Mouse (Mus musculus) testis, postnatal 10 days (tissue): ENCODE results near the gene Cd28.
"Not testable (repeated sequence)": the region's sequence is repeated elsewhere in the genome, so short reads cannot be mapped to it uniquely, and the experiment has no call there.

ENCODE experiments used
- DNase-seq: peaks from one replicate; pipeline ENCODE4 v3.0.0; 2021; ENCODE audit warnings: low spot score

Gene Cd28

DNA sequence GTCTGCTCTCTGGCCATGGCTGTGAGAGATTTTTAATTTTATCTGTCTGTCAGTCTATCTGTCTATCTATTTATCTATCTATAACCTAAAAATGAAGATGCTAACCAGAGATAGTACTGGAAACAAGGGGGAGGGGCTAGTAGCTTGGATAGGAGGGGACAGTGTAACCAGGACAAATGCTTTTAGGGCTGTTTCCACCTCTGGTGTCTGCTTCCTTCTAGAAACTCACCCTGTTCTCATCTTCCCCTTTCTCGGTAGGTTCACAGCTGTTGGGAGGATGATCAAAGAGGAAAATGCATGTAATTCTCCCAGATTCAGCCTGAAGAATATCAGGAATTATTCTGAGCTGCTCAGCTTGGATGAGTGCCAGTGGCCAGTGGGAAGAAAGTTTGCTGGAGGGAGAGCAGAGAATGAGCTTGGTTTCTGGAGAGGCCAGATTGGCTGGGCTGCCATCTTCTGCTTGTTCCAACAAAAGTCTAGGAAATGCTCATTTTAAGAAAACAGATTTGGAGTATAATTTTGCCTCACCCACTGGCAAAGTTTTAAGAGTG is 83.3 kb downstream of the Cd28 start:
- DNase-seq, result peak; percentile 44

DNA sequence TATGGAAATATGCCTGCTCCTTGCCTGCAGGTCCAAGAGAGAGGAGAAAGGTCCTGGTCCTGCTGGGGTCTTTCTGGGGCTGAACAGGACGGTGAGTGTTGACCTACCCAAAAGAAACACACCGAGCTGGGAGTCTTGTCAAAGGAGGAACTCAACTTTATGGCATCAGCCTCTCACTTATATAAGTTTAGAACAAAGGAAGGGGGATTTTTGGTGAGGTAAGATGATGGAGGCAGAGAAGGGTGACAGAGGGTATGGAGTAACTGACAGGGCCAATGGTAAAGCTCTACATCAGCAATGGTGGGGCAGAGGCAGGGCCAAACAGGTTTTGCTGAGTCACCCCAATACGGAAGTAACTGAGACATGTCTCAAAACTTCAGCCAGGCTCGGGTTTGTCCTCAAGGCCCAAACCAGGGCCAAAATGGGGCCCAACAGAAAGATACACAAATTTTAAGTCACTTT is 84.6 kb downstream of the Cd28 start:
- no peak for DNase-seq

DNA sequence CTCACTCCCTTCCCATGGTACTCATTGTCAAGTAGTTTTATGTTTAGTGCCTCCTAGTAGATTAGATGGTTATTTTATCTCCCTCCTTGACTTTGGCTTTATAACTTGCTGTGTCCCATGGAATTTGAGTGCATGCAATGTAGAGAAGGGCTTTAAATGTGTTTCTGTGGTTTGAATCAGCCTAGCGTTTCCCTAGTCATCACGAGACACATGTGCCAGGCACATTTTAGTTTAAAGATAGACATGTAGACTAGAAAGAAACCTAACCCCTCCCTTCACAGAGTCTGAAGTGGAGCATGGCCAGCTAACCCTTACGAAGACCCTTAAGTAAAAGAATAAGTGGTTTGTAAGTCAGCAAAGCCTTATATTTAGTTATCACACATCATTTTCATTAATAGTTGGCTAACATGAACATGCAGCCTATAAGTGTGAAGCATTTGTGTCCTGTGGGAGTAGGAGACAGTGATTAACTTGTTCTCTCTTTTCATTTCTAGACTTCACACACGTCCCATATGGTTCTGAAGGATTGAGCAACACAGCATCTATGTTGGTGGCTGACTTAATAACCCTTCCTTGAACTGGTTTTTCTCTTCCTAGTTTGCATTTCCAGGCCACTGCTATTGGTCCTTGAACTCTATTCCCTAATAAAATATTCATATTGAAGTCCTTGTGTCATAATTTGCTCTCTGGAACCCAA is 86.7 kb downstream of the Cd28 start:
- no peak for DNase-seq

DNA sequence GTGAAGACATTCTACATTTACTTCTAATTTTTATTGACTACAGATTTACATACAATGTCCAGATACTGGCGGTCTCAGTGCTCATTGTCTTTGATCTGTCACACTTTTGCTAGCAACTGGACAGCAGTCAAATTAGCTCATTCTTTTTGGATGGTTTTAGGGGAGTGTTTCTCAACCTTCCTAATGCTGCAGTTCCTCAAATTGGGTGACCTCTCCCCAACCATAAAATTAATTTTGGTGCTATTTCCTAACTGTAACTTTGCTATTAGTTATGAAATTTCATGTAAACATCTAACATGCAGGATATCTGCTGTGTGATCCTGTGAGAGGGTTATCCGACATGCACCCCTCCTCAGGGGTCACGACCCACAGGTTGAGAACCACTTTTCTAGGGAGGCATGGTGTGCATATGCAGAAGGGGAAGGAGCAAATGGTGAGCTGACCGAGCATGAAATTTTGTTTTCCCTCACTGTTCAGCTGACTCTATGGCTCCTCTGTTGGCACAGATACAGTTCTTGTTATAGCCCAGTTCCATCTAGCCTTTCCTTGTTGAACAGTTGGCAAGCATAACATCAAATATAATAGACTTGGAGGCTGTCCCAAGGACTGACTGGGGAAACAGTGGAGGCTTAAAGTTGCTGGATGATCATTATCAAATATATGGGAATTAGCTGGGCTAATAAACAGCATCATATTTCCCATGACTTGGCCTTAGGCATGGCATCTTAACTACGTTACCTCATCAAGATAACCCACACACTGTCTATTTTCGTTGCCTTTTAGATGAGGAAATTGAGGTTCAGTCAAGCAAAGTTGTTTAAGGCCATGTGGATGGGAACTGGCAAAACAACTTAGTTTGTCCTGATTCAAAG is 87.5 kb downstream of the Cd28 start:
- no peak for DNase-seq

DNA sequence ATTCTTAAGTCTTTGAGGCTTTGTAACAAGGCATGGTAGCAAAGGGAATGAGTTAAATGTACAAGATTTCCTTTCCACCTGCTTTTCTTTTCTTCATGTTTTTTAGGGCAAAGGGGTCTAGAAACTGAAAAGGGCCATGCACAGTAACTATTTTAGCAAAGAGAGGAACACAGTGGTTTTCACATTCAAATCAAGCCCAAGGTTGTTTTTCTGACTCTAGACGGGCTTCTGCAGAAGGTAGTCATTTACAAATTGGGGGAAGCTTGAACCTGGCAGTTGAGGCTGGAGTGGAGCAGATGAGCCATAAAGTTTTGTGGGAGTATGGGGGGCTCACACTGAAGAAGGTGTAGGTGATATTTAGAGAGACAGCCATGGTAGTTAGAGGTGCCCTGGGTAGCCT is 88.6 kb downstream of the Cd28 start:
- DNase-seq, result no peak

DNA sequence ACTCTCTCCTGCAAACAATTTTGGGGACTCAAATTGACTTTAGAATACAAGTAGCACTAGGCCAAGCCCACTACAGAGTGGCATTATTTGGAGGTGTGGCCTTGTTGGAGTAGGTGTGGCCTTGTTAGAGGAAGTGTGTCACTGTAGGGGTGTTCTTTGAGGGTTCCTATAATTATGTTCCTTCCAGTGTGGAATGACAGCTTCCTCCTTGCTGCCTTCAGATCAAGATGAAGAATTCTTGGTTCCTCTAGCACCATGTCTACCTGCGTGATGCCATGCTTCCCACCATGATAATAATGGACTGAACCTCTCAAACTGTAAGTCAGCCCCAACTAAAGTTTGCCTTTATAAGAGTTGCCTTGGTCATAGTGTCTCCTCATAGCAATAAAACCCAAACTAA is 91.1 kb downstream of the Cd28 start:
- DNase-seq, result no peak

DNA sequence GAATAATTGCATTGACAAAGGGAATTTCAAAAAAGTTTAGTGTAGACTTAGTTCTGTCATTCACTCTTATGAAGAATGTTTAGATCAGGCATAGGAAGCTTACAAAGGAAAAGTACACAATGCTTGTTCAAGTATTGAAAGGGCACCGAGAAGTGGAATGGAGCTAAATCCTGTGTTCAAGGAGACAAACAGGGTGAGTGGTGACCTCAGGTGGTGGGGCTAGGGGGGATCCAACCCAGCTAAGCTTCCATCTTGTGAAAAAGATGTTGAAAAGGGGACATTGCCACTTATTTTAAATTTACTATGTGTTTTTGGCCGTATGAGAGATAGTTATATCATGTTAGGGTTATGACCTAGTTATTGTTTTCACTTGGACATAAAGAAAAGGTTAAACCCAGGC is 91.9 kb downstream of the Cd28 start:
- no peak for DNase-seq

DNA sequence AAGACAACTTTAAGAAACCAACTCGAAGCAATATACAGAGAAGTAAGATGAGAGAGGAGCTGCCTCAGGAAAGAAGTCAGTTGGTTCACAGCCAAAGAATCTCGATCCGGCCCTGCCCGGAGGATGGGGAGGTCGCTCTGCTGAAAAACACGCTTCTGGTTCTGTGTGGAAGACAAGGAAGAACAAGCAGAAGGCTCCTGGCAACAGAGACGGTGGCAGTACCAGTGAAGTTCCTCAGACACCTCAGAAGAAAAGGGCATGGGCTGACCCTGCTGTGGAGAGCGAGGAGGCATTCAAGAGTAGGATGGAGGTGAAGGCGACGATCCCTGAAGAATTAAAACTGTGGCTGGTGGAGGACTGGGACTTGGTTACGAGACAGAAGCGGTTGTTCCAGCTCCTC is 92.6 kb downstream of the Cd28 start:
- no peak for DNase-seq

DNA sequence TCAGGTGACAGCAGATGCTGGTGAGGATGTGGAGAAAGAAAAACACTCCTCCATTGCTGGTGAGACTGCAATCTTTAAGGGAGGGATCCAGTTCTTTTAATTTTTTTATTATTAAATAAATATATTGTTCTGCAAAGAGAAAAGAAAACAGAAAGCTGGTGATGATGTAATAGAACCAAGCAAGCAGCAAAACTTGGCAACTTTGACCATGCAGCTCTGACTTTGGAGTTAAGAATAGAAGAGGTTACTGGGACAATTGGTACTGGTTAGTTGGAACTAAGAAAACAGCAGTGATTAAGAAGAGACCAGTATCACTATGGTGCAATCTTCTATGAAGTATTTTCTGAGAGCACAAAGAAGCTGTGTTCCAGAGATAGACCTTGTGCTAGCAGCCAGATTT is 94.2 kb downstream of the Cd28 start:
- no peak for DNase-seq

DNA sequence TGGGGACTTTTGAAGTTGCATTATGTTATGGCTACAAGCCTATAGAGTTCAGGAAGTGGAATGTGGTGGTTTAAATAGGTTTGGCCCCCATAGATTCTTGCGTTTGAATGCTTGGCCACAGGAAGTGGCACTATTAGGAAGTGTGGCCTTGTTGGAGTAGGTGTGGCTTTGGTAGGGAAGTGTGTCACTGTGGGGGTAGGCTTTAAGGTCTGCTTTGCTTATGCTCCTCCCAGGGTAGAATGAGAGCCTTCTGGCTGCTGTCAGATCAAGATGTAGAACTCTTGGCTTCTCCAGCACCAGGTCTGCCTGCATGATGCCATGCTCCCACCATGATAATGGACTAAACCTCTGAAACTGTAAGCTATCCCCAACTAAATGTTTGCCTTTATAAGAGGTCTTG is 95.4 kb downstream of the Cd28 start:
- DNase-seq, result no peak

DNA sequence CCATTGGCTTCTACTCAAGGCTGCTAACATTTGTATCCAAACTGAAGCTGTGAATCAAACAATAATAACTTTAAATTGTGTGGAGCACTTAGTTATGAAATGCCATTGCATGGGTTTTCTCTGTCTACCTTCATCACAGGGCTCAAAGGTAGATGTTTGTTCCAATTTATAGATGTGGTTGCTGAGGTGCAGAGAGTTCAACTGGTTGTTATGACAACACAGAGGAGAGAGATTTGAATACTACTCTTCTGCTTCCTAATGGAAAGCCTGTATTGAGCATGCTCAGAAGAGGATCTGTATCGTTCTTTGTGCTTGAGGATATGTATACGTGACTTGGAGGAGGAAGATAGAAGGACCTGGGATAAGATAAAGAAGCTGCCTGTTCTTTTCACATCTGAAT is 96.8 kb downstream of the Cd28 start:
- no peak for DNase-seq

DNA sequence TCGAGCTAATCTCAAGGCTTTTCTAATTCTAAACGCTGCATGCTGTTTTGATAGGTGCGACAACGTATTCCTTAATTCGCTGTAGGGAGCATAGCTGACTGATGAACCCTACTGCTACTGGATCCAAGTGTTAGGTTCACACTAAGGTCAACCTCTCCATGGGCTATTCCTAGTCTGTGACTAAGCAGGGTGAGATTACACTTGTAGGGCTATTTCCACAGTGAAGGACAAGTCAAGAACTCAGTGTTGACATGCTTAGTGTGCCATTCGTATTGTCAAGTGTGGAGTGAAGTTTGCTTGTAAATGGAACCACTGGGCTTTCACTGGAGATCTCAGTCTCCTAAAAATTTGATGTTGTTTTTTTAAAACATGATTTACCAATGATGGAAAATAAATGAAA is 99.3 kb downstream of the Cd28 start:
- no peak for DNase-seq

DNA sequence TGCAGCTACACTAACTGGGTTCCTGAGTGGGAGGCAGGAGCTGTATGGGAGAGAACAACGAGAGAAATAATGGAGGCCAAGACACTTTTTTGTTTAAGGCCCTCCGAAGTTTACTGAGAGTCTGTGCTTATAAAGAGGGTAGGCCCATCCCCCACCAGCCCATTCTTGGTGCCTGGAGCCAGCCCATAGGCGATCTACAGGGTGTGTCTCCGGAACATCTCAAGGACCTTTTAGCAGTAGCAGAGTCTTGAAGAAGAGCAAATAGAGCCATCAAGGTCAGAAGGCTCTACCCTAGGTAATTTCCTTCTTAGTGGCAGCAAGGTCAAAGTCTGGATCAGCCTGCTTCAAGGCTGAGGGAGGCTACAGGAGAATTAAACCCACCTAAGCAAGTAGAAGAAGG is 101.9 kb downstream of the Cd28 start:
- DNase-seq, result not testable (repeated sequence)

DNA sequence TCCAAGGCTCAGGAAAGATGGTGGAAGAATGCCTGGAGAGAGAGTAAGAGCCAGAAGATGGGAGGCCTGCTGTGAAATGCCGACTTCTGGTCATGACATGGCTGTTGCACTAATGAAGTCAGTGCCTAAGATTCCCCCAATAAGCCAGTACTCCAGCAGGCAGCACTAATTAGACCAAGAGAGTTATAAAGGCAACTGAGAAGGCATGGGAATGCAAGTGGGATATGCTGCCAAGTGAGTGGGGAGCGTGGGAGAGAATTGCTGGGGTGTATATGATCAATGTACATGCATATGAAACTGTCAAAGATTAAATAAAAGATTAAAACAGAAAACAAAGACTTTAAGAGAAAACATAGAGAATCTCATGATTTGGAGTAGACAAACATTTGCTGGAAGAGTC is 103.4 kb downstream of the Cd28 start:
- DNase-seq, result no peak

DNA sequence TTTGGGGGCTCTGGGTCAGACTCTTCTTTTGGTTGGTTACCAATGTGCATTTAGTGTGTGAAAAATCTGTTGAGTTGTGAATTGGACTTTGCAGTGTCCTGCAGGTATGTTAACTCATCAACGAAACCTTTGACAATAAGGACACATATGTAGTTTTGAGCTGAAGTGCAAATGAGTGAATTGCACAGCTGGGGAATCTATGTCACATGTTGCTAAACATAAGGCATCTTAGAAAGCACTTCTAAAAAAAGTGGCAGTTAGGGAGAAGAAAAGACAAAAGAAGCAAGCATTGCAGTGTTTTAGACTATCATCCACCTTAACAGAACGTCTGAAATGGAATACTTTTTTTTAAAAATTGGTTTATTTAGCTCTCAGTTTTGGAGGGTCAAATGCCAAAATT is 104.4 kb downstream of the Cd28 start:
- no peak for DNase-seq

DNA sequence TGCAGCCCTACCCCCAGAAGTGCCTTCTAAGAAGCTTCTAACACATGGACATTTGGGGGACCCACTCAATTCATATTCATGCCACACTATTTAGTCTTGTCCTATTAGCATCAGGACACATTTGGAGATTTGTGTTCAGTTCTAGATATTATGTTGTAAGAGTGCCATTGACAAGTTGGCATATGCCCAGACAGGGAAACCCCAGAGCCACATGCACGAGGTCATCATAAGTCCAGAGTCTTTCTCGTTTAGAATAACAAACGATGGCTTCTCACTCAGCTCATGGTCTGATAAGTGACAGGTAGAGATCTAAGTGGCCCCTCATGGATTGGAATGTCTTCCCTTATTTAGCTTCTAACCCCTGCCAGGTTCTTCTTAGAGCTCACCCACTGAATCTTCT is 105.0 kb downstream of the Cd28 start:
- DNase-seq, result no peak
